Mouse (Mus musculus) 3134 (cell line): ENCODE results near the gene Twf2.
A peak's percentile ranks its signal among the peaks of the same experiment; 100 is the strongest.

Experiments used
- DNase-seq: peaks from one replicate; pipeline ENCODE4 v3.0.0-alpha.2; 2011; ENCODE audit warnings: low spot score; ENCODE audit not compliant: insufficient read length; ENCODE audit errors: extremely low read depth

Gene Twf2

GRCm38 (mm10) chr9:106177799-106178198 lies 25.1 kb upstream of the Twf2 start:
- DNase-seq: no peak

- DNase-seq: no peak
Observed at GRCm38 (mm10) chr9:106179454-106179853, 23.5 kb upstream of the Twf2 start.

GRCm38 (mm10) chr9:106179964-106180363 lies 22.9 kb upstream of the Twf2 start:
- DNase-seq: no peak

- DNase-seq: no peak
Observed at GRCm38 (mm10) chr9:106182146-106182545, 20.8 kb upstream of the Twf2 start.

- DNase-seq: no peak
Observed at GRCm38 (mm10) chr9:106183996-106184395, 18.9 kb upstream of the Twf2 start.

GRCm38 (mm10) chr9:106191355-106191754 lies 11.6 kb upstream of the Twf2 start:
- DNase-seq: no peak

GRCm38 (mm10) chr9:106192024-106192423 lies 10.9 kb upstream of the Twf2 start:
- DNase-seq: no peak

- no peak for DNase-seq
Observed at GRCm38 (mm10) chr9:106192998-106193397, 9.9 kb upstream of the Twf2 start.

- no peak for DNase-seq
Observed at GRCm38 (mm10) chr9:106193930-106194807, 8.7 kb upstream of the Twf2 start.

- no peak for DNase-seq
Observed at GRCm38 (mm10) chr9:106195693-106196092, 7.2 kb upstream of the Twf2 start.

GRCm38 (mm10) chr9:106197081-106197713 lies 5.7 kb upstream of the Twf2 start:
- no peak for DNase-seq

- DNase-seq: no peak
Observed at GRCm38 (mm10) chr9:106197732-106198131, 5.2 kb upstream of the Twf2 start.

- DNase-seq: peak; percentile 77
Observed at GRCm38 (mm10) chr9:106198962-106199458, 3.9 kb upstream of the Twf2 start.

- no peak for DNase-seq
Observed at GRCm38 (mm10) chr9:106199535-106200272, 3.2 kb upstream of the Twf2 start, which contains the start of gene Ppm1m. Gene Ppm1m (minus strand): TSS chr9:106199746.

GRCm38 (mm10) chr9:106201895-106202294 lies 1.0 kb upstream of the Twf2 start:
- no peak for DNase-seq

GRCm38 (mm10) chr9:106203990-106204851 lies 1.3 kb downstream of the Twf2 start:
- DNase-seq: peak; percentile 84

GRCm38 (mm10) chr9:106205713-106206290 lies 2.9 kb downstream of the Twf2 start:
- DNase-seq: peak; percentile 66

GRCm38 (mm10) chr9:106206515-106206914 lies 3.6 kb downstream of the Twf2 start:
- DNase-seq: no peak

GRCm38 (mm10) chr9:106208181-106208580 lies 5.3 kb downstream of the Twf2 start:
- DNase-seq: no peak

- no peak for DNase-seq
Observed at GRCm38 (mm10) chr9:106209954-106210353, 7.0 kb downstream of the Twf2 start.
